ENCODE assay signal across 9 mouse cellular contexts in genomic region chr7:137246213-137246872, GRCm38 (mm10).
DNase-seq lines count a peak whose midpoint lies in the region; ATAC-seq and TF ChIP-seq lines count a peak whose summit lies in the region.
"Had no signal": no experiment of that assay in that cellular context is flagged by ENCODE, and none has a peak within 500 bp of the region (broad histone marks: within the 10 kb centered on the region; RNA-seq: fewer than 3 reads in every experiment).

No protein-coding gene starts in this region.

- TF ChIP-seq POLR2A in cortical plate, adult 2 months (IDR thresholded peaks at IDR 0.05; ENCODE audit: extremely low read depth, insufficient read depth, low read length): no peak
- TF ChIP-seq POLR2A in thymus, adult 2 months (IDR thresholded peaks at IDR 0.05; ENCODE audit: control insufficient read depth, extremely low read depth, insufficient read depth, low read length, poor library complexity): no peak

- no peak overlapping the region for H3K9ac ChIP-seq in heart, postnatal 0 days (replicated peaks; ENCODE audit: low read depth, low read length)
- no peak overlapping the region for H3K9ac ChIP-seq in midbrain, embryonic 12.5 days (replicated peaks)
- H3K9ac ChIP-seq: embryonic facial prominence, embryonic 12.5 days had no signal

- no peak overlapping the region for H3K27ac ChIP-seq in layer of hippocampus, adult 2 months
- H3K27ac ChIP-seq in cortical plate, adult 2 months (ENCODE audit: insufficient read depth, low read length): no peak overlapping the region
- H3K27ac ChIP-seq in heart, postnatal 0 days (ENCODE audit: low read depth): no peak overlapping the region
- no peak overlapping the region for H3K27ac ChIP-seq in midbrain, embryonic 12.5 days (replicated peaks)
- no peak overlapping the region for H3K27ac ChIP-seq in thymus, adult 2 months (ENCODE audit: control insufficient read depth, insufficient read depth, low read length)
- H3K27ac ChIP-seq: embryonic facial prominence, embryonic 12.5 days had no signal

- H3K27me3 ChIP-seq in heart, postnatal 0 days (ENCODE audit: control insufficient read depth, insufficient read depth, low read length): no peaks in the 10 kb centered on the region
- H3K27me3 ChIP-seq in midbrain, embryonic 12.5 days: 0 out of 2 replicates have a peak, but pooled peaks cover 7% of the 10 kb centered on the region
- H3K27me3 ChIP-seq in thymus, adult 2 months (ENCODE audit: control insufficient read depth, insufficient read depth, low read length): no peaks in the 10 kb centered on the region

- WGBS in heart, postnatal 0 days: 43% methylated on average over 11 of the region's 11 CpGs
- WGBS in midbrain, embryonic 12.5 days: 31% methylated on average over 11 of the region's 11 CpGs
- 46% methylated on average over 11 of the region's 11 CpGs for WGBS in thymus, adult 2 months

- TF ChIP-seq CTCF in layer of hippocampus, adult 2 months (conservative IDR thresholded peaks at IDR 0.05): peak; percentile 87
- TF ChIP-seq CTCF in cortical plate, adult 2 months (IDR thresholded peaks at IDR 0.05; ENCODE audit: extremely low read depth, insufficient read depth, low read length): peak; percentile 56
- TF ChIP-seq CTCF in heart, postnatal 0 days (IDR thresholded peaks at IDR 0.05; ENCODE audit: low read depth): peak; percentile 67
- TF ChIP-seq CTCF in thymus, adult 2 months (IDR thresholded peaks at IDR 0.05; ENCODE audit: borderline replicate concordance, control insufficient read depth, extremely low read depth, insufficient read depth, low read length, poor library complexity): peak; percentile 72; the same call in 1 of the 2 replicates

- no peaks in the 10 kb centered on the region for H3K36me3 ChIP-seq in heart, postnatal 0 days (replicated peaks; ENCODE audit: control insufficient read depth, insufficient read depth, low read length)
- H3K36me3 ChIP-seq in midbrain, embryonic 12.5 days: no peaks in the 10 kb centered on the region
- no peaks in the 10 kb centered on the region for H3K36me3 ChIP-seq in thymus, adult 2 months (ENCODE audit: control insufficient read depth, insufficient read depth, low read length)
- H3K36me3 ChIP-seq: embryonic facial prominence, embryonic 12.5 days had no signal

- peak; percentile 19 to 66 for DNase-seq in layer of hippocampus, adult 2 months (ENCODE audit: low spot score in 2 of 2)
- DNase-seq in layer of hippocampus, adult 9-11 months: no peak
- DNase-seq in ZHBTc4 (ENCODE audit: low read depth, low spot score): peak; percentile 66
- DNase-seq in heart, postnatal 0 days (ENCODE audit: low spot score): no peak
- peak; percentile 15 to 61 for DNase-seq in layer of hippocampus, postnatal 25 days (ENCODE audit: extremely low spot score in 1 of 2, low spot score in 1 of 2)
- peak; percentile 57 for DNase-seq in thymus, adult 2 months

- no peak overlapping the region for H3K4me2 ChIP-seq in heart, postnatal 0 days (ENCODE audit: low read depth, low read length)
- H3K4me2 ChIP-seq in midbrain, embryonic 12.5 days (replicated peaks): no peak overlapping the region
- H3K4me2 ChIP-seq: embryonic facial prominence, embryonic 12.5 days had no signal

- no peak for TF ChIP-seq EP300 in heart, postnatal 0 days (IDR thresholded peaks at IDR 0.05; ENCODE audit: low read depth)

- H3K4me3 ChIP-seq in layer of hippocampus, adult 2 months: no peak overlapping the region
- no peak overlapping the region for H3K4me3 ChIP-seq in cortical plate, adult 2 months (ENCODE audit: insufficient read depth, low read length)
- H3K4me3 ChIP-seq in heart, postnatal 0 days (ENCODE audit: low read depth, low read length): no peak overlapping the region
- H3K4me3 ChIP-seq in midbrain, embryonic 12.5 days: no peak overlapping the region
- H3K4me3 ChIP-seq in thymus, adult 2 months (ENCODE audit: control insufficient read depth, insufficient read depth, low read length): no peak overlapping the region
- H3K4me3 ChIP-seq: embryonic facial prominence, embryonic 12.5 days had no signal

- no peaks in the 10 kb centered on the region for H3K4me1 ChIP-seq in cortical plate, adult 2 months (ENCODE audit: control insufficient read depth, insufficient read depth, low read length)
- H3K4me1 ChIP-seq in heart, postnatal 0 days (ENCODE audit: control insufficient read depth, insufficient read depth): no peaks in the 10 kb centered on the region
- H3K4me1 ChIP-seq in midbrain, embryonic 12.5 days: peaks cover 71% of the 10 kb centered on the region
- H3K4me1 ChIP-seq in thymus, adult 2 months (replicated peaks; ENCODE audit: control insufficient read depth, insufficient read depth, low read length): no peaks in the 10 kb centered on the region

- H3K9me3 ChIP-seq in heart, postnatal 0 days (replicated peaks; ENCODE audit: control insufficient read depth, low read length): no peaks in the 10 kb centered on the region
- H3K9me3 ChIP-seq in midbrain, embryonic 12.5 days: no peaks in the 10 kb centered on the region
- H3K9me3 ChIP-seq: embryonic facial prominence, embryonic 12.5 days had no signal

- ATAC-seq in heart, postnatal 0 days (ENCODE audit: insufficient read depth, low read depth): peak; percentile 36; the same call in 1 of the 2 replicates
- peak; percentile 28 for ATAC-seq in midbrain, embryonic 12.5 days (ENCODE audit: low FRiP score, low read depth)

Comparison
In these comparisons a context has a peak if more than half of its experiments do, and no peak if none do; other contexts are left out.
1. DNase-seq: peak in layer of hippocampus, adult 2 months (2 of 2), ZHBTc4 (single experiment), layer of hippocampus, postnatal 25 days (2 of 2) and thymus, adult 2 months (single experiment); none in layer of hippocampus, adult 9-11 months (single experiment) and heart, postnatal 0 days (single experiment).
2. Peak in every context shown above with its lines, with median percentiles within 50 percentile points of each other: CTCF ChIP-seq.